Mouse (Mus musculus) left cerebral cortex, postnatal 14 days (tissue): ENCODE measurements at regions not wholly inside any gene's neighbourhood (a gene's known extent, or its start where the extent isn't known, plus 50 kb on each side); places are given as distances from the start of the nearest gene placed in this dataset.

ENCODE experiments used
- DNase-seq, 2 experiments: peaks; one replicate each; pipeline ENCODE4 v3.0.0; 2021 to 2022; ENCODE audit warnings: low spot score in 2 of 2, mixed read lengths in 1 of 2
- intact Hi-C: fragments of 180-260 bp; cut with DNase I; formaldehyde crosslinking; loops from one replicate; pipeline ENCODE4 v1.15.1; 2025

DNA sequence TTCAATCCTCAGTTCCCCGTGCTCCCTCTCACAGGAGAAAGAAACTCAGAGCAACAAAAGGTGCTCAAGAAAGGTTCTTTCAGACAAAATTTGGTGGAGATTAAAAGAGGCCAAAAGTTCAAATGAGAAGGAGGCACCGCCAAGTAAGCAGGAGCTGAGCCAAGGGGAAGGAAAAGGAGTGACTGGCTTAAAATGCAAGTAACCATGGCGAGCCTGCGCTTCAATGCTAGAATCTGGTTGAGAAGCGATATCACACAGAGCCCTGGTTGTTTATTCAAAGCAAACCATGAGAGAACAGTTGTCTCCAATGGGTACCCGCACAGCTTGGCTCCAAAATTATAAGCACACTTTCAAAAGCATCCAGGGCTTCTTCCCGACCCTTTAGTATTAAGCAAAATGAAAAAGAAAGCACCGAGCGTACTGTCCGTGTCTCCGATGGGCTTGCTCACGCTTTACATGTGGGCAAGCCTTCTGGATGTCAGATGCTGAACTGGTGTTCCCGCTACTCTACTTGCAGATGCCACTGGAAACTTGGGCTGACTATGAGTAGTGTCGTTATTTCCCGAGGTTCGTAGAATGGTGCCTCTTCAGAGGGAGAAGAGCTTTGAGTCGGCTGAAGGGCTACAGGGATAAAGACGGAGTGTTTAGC, 552.9 kb upstream of the Id4 start:
- intact Hi-C loops: no loop called here
- DNase-seq: peak; percentile 50 to 63

DNA sequence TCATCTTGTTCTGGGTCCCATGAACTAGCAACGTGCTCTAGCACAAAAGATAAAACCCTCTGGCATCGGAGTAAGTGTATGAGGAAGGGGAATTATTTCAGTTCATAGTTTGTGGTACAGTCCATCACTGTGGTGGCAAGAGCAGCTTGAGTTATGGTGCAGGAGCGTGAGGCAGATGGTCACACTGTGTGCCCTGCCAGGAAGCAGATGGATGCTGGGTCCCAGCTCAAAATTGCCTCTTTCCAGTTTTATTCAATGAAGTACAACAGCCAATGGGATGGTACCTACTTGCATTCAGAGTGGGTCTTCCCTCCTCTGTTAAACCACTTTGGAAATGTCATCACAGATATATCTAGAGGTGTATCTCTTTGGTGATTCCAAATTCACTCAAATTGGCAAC, 551.7 kb upstream of the Id4 start:
- intact Hi-C loops: no loop called here
- no peak for DNase-seq

DNA sequence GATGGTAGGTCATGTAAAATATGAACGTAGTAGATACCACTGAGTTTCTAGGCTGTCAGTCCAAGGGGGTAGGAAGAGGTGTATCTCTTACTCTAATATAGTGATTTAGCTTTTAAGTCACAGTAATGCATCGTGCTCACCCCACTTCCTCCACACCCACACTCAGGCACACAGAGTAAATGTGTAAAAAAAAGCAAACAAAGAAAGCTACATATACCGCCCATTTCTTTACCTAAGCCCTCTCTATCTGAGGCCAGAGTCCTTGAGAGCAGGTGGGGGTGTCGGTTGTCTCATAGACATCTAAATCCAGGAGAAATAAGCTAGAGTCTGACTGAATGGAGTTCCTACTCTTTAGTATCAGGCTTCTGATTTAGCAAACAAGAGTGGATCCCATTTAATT, 548.5 kb upstream of the Id4 start:
- no peak for DNase-seq
- intact Hi-C loops: no loop called here

DNA sequence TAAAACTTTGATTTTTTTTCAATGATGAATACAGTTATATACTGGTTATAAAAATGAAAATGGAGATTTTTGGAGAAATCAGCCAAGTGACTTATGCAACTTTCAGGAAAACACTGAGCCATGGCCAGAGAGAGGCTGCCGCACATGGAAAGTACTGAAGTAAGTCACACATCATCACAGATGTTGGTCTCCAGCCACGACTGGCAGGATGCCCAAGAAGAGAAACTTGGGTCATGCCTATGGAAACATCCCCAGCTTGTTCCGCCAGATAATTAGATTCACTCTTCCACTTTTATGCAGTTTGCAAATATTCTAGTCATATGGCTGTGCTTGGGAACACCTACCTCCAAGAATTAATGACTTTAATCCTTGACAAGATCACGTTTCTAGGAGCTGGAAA, 544.8 kb upstream of the Id4 start:
- intact Hi-C loops: no loop called here
- no peak for DNase-seq

DNA sequence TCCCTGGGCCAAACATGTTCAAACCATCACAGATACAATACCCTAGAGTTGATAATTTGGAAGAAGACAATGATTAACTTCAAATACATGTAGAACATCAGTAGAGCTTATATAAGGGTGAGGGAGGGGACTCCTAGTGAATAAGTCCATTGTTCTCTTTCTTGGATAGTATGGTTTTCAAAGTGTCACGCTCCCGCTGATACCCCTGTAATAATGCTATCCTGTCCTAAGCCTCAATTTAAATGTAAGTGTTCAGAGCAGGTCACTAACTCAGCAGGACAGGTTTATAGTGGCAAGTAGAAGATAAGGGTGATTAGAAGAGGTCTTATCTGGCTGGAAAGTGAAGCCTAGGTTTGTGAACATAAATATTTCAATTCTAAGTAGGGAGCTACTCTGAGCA, 540.4 kb upstream of the Id4 start:
- no peak for DNase-seq

DNA sequence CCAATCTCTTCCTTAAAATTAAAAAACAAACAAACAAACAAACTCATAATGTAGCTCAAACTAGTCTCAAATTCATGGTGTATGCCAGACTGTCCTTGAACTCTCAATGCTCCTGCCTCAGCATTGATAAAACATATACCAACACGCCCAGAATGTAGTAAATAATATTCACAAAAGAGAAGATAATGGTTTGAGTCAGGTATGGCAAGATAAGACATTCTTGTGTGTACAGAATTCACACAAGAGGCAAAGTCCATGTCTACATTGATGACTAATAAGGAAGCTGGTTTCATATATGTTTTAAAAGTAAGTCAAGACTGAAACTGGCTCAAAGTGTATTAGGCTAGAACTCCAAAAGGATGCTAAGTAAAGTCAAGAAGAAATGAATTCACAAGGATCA, 526.6 kb upstream of the Id4 start:
- no peak for DNase-seq
- intact Hi-C loops: no loop called here

More for the DNA sequence above, 540.4 kb upstream of the Id4 start:
- intact Hi-C loops: no loop called here

DNA sequence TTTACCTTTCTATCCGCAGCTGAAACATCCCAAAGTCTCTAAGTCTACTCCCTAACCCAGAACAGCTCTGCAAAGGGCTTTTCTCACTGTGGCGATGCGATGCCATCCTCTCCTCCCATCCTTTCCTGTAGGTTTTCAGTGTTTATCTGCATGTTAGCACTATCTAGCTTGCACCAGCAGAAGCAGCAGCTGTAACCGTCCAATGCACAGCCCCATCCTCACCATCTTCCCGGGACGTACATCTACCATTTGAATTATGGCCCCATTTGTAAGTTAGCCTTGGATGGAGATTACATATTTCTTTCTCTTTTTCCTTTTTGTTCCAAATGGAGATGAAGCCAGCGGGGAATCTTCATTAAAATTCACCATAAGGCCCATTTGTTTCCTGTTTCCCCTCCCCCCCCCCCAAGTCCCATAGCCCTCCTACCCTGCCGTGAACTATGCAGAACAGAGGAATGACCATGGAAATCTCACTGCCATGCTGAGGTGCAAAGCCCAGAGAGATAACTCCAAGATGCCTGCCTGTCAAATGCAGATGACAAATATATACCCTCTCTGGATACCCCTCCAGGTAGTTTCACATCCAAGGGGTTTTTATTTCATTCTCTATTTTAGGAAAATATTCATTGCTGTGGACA, 525.5 kb upstream of the Id4 start:
- intact Hi-C loops: no loop called here
- DNase-seq: no peak

DNA sequence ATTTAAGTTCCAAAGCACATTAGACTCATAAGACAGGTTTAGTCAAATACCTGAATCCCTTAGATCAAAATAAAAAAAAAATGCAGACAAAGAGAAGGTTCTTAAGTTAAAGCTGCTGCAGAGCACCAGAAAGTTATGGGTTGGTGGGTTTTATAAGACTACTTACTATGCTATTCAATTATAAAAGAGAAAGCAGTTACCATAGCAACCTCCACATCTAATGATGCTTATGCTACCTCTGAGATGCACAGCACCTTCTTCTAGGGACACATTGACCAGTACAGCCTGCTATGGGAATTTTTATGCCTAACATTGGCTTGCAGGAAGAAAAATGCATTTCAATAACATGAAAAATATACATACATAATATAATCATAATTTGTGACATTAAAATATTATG, 512.1 kb upstream of the Id4 start:
- intact Hi-C loops: no loop called here

DNA sequence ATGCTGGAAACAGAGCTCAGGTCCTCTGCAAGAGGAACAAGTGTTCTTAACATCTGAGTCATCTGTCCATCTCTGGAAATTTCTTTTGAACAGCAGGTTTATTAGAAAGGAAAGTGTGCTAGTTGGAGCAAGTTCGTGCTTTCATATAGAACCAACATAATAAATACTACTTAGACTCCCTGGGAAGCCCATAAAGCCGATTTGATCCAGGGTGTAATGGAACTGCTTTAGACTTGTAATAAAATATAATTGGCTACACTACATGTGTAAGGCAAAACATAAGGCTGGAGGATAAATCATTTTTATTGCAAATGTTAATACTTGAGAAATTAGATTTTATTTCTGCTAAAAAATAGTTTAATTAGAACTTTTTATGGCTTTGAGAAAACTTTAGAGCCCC, 510.0 kb upstream of the Id4 start:
- intact Hi-C loops: no loop called here
- DNase-seq: no peak

More for the DNA sequence above, 512.1 kb upstream of the Id4 start:
- DNase-seq: no peak

DNA sequence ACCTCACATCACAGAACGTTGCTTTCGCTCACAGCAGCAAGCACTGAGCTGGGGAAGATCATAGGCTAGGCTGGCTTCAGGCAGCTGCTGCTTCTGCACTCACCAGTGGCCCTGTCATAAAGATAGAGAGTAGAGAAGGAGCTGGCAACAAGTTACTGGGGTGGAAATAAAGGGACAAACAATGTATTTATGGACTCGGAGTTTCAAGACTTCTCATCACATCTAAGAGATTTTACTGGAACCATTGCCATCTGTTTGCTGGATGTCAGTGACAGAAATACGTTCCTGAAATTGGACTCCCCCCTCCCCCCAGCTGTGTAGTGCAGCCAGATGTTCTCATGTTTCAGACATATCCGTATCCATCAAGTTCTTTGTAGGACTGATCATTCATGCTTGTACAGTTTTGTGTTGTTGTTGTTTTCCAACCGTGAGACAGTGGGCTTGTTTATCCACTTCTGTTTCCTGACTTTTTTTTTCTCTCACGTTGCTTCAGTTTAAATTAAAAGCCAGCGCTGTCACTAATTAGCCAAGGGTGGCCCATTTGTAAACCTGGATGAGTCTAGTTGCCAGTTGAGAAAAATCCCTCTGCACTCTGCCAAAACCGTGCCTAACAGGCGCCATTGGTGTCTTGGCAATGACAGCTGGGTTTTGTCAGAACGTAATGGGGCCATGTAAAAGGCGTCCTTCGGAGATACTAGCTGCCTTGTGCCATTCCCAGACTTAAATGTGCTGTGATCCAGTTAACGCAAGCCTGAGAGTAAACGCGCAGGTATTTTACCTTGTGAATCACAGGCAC, 496.0 kb upstream of the Id4 start:
- intact Hi-C loops: no loop called here
- DNase-seq: no peak

DNA sequence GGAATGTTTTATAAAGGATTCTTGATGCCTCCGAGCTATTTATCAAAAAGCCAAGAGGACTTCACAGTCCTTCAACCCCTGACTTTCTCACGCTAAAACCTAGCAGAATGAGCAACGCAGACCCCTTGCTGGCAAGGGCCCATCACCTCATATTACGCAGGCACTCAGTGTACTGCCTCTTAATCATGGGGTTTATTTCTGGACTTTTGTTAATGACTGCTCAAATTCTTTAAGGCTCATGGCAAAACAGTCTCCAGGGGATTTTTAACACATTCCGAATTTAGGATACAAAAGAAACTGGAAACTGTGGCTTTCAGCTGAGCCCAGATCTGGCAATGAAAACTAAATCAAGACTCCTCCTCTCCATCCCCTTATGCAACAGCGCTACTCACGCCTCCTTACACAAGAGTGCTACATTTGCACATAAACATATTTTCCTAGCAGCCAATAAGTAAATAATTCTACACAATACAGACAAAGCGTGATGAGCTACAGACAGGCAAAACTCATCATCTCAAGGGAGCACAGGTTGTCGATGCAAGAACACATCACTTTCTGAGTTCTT, 492.0 kb upstream of the Id4 start:
- no peak for DNase-seq
- intact Hi-C loops: no loop called here

DNA sequence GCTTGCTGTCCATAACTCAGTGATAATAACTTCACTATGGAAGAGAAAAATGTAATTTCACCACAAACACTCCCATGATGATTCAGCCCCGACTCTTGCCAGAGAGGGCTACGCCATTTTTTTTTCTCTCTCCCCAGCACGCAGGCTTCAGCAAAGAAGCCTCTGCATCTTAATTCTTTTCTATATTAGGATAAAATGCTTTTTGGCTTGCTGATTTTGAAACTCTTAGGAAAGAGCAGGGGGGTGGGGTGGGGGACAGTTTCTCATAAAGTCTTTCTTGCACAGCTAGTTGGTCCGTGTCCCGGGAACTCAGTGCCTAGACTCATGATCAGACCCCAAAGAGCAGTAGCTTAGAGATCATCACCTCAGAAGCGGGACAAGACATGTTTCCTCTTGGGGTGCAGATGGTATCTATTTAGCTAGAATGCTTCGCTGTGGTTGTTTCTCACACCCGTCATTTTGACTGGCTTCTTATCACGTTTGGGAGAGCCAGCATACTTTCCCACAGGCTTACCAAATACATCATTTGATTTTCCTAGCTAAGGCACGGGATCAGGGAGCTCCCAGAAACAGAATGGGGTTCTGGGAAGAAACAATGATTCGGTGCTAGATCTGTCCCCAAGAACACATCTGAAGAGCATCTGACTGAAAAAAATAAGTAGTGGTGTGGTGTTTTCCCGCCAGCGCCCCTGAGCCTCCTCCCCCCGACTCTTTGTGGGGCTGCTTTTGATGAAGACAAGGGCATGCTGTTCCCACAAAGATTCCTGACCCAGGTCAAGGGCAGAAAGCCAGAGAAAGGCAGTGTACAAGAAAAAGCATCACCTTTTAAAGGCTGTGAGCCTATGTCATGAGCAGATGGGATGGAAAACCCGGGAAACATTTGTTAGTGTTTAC, 483.6 kb upstream of the Id4 start:
- intact Hi-C loops: no loop called here
- peak in 1 of 2 experiments; percentile 17 for DNase-seq

DNA sequence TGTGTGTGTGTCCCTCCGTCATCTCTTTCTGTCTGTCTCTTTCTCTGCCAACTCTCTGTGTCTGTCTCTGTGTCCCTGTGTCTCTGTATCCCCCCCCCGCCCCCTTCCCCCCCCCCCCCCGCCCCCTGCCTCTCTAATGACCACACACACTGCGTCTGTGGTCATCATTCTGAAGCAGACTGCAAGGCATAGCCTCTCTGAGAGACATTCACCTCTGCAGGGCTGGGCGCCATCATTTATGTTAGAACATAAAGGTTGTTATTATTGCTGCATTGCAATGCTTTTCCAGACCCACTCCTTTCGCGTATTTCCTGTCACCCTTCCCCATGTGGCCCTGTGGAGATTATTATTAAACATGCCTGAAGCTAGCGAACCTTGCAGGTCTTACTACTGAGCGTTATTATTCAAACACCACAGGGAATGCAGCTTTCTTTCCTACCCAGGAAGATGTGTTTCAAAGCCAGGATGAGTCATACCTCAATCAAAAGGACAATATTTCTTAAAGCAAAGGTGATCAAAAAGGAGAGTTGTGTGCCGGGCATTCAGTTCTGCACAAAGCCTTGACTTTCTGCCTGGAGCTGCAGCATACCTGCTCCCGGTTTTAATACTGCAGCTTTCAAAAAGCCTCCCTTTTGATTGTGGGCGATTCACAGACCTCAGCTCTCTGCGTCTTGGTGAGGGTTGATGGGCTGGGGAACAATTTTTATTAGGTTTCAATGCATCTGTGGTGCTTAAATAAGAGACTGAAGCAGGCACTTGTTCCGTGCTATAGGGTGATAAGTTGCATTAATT, 482.6 kb upstream of the Id4 start:
- no peak for DNase-seq
- intact Hi-C loops: no loop called here

DNA sequence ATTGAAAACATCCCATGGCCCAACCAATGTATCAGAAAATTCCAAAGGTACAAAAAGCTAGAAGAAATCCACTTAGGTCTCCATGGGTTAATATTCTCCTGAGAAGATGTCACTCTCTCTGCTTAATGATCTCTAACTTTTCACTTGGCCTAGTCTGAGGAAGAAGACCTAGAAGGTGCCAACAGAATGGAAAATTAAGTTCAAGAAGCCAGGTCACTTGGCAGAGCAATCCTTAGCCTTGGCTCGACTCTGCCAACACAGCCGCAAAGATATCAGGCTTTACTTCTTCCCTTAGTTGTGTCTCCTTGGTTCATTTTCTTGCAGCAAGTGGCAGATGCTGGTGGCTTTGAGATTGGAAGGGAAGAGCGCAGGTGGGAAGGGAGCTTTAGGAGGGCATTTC, 476.6 kb upstream of the Id4 start:
- intact Hi-C loops: no loop called here
- no peak for DNase-seq

DNA sequence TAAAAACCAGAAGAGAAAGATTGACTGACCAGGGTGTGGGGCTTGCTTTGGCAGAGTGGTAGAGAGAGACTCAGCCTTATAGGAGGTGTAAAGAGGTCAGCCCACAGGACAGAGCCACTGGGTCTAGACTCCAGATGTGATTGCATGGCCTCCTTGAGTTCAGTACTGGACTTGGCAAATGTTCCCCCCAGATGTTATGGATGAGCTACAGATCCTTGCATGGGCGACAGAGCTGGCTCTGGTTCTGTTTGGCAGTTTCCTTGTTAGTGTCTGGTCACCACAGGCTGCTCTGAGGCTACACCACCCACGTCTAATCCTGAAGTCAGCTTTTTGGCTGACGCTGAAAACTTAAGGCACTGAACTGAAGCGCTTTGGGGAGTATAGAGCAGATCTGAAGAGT, 463.2 kb upstream of the Id4 start:
- intact Hi-C loops: no loop called here
- DNase-seq: no peak

DNA sequence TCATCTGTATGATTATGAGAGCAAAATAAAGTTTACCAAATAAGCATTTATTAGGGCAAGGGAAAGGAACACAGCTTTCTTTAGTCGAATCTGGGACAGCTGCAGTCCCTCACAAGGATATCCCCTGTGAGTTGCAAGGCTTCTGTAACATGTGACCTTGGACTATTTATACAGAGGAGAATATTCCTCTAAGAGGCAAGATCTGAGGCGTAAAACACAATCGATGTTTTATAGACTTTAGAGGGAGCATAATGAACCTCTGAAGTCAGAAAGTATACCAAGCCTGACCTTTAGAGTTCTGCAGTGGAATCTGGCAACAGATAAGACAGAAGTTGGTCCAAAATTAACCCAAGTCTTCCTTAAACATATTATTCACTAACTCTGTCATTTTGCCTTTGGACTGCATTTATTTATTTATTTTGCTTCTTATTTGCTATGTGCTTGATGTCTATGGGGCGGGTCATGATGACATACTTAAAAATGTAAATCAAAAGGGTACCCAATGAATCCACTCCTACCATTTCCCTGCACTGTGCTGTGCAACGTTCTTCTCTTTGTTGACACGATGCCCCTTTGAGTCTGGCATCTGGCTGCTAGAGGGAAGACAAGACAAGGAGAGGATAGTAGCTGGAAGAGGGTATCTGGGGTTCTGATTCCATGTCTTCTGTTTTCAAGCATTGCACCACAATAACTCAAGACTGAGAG, 449.2 kb upstream of the Id4 start:
- DNase-seq: no peak

DNA sequence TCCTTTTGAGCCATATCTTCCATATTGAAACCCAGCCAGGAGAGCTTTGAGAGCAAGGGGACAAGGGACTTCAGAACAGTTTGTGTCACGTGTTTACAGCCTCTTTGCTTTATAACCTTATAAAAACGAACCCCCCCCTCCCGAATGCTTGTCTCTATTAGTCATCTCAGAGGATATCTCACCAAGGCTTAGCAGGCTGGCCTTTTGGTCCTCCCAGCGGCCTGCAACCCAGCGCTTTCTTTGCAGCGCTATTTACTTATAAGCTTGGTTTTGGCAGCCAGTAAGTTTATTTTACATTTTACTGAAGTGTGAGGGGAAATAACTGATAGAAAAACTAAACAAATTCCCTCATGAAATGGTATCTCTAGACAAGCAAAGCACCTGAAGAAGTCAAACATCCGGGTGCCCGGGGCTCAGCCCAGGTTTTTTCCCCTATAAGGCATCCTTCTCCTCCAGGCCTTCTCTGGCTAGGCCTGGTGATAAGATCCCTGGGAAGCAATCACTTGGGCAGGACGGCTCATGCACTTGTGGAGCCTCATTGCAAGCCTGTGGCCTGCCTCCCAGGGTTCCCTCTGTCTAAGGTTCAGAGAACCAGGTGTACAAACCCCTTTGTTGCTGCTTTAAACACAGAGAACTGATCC, 442.0 kb upstream of the Id4 start:
- intact Hi-C loops: no loop called here
- DNase-seq: no peak

More for the DNA sequence above, 449.2 kb upstream of the Id4 start:
- intact Hi-C loops: no loop called here

DNA sequence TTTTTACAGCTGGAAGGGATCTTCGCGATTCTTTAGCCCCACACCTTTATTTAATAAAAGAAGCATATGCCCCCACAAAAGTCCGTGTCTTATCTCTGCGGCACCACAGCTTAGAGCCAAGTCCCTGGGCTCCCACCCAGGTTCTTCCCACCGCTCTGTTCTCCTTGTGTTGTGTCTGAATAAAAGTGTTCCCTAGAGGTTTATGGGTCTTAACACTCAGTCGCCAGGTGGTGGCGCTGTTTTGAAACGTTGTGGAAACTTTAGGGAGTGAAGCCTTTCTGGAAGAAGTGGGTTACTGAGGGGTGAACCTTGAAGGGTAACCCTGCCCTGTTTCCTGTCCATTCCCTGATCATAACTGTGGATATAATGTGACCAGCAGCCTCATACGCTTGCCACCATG, 424.5 kb upstream of the Id4 start:
- intact Hi-C loops: loop anchor here (10.0 kb wide), 1 partner anchor 438 kb away; no protein-coding TSS in a partner anchor
- peak; percentile 32 to 50 for DNase-seq
